Mouse (Mus musculus) liver, embryonic 13.5 days (tissue): ENCODE data around the gene Hnrnpl. TPM values are rescaled to one million over a fixed set of nuclear protein-coding genes. Genes with fewer than 3 reads are reported as not detected.
A peak's percentile ranks its signal among the peaks of the same experiment; 100 is the strongest.

Experiments
- ATAC-seq: fragments of 200-750 bp; cut with Nextera tagmentation; 2 replicates; pipeline ENCODE4 v1.8.0; 2017; ENCODE audit warnings: low read depth, mild to moderate bottlenecking, moderate number of reproducible peaks, moderate library complexity
- DNase-seq: peaks from one replicate; pipeline ENCODE4 v3.0.0; 2022
- H3K27ac ChIP-seq: fragments of 300-500 bp; sonication (generic); 2 replicates; pipeline ENCODE4 v1.5.1; 2015; ENCODE audit warnings: moderate library complexity, mild to moderate bottlenecking, inconsistent platforms
- H3K27me3 ChIP-seq: fragments of 300-500 bp; sonication (generic); 2 replicates; pipeline ENCODE4 v1.6.1; 2015; ENCODE audit warnings: mild to moderate bottlenecking, inconsistent platforms
- H3K36me3 ChIP-seq: fragments of 300-500 bp; sonication (generic); 2 replicates; pipeline ENCODE4 v1.6.1; 2015; ENCODE audit warnings: mild to moderate bottlenecking, inconsistent platforms
- H3K4me1 ChIP-seq: fragments of 300-500 bp; sonication (generic); replicated peaks from 2 replicates; pipeline ENCODE4 v1.6.1; 2015; ENCODE audit warnings: inconsistent platforms
- H3K4me2 ChIP-seq: fragments of 300-500 bp; sonication (generic); 2 replicates; pipeline ENCODE4 v1.6.1; 2015; ENCODE audit warnings: inconsistent platforms, mild to moderate bottlenecking, moderate library complexity
- H3K4me3 ChIP-seq: fragments of 300-500 bp; sonication (generic); replicated peaks from 2 replicates; pipeline ENCODE4 v1.5.1; 2015; ENCODE audit warnings: mild to moderate bottlenecking, inconsistent platforms
- H3K9ac ChIP-seq: fragments of 300-500 bp; sonication (generic); 2 replicates; pipeline ENCODE4 v1.6.1; 2015; ENCODE audit warnings: mild to moderate bottlenecking, inconsistent platforms
- H3K9me3 ChIP-seq: fragments of 300-500 bp; sonication (generic); replicated peaks from 2 replicates; pipeline ENCODE4 v1.6.1; 2016; ENCODE audit warnings: inconsistent platforms
- WGBS: fragments of 180-500 bp; shearing (Covaris S2); methylation state at CpG from one replicate; pipeline ENCODE4 v1.1.7; 2015; ENCODE audit not compliant: insufficient replicate concordance; 5-methylcytosine and 5-hydroxymethylcytosine counted together
- polyA plus RNA-seq: library from polyadenylated mRNA; unstranded; fragments of >200 nt; fragmentation: Nextera tagmentation; extraction: Ambion mirVana; gene quantifications from 2 replicates; pipeline ENCODE4 v1.2.1, GENCODE M21; 2015

The Hnrnpl gene
- polyA plus RNA-seq, result 130 and 154 TPM in 2 replicates

- ATAC-seq, result peak; percentile 0; the same call in 1 of the 2 replicates
Measured at GRCm38 (mm10) chr7:28808221-28808941, at the start of gene Hnrnpl. Gene Hnrnpl (plus strand): TSS chr7:28808541.

GRCm38 (mm10) chr7:28758623-28759022, 49.7 kb upstream of the Hnrnpl start:
- no peaks in the 10 kb centered on the region for H3K9me3 ChIP-seq
- peaks cover 6% of the 10 kb centered on the region for H3K4me1 ChIP-seq
- H3K4me3 ChIP-seq, result no peak overlapping the region
- 81% methylated on average over 13 of the region's 13 CpGs for WGBS
- H3K9ac ChIP-seq, result no peak overlapping the region
- peaks cover 54% of the 10 kb centered on the region for H3K36me3 ChIP-seq
- H3K27ac ChIP-seq, result no peak overlapping the region
- DNase-seq (no peak), ATAC-seq (no peak)
- H3K27me3 ChIP-seq, result peaks cover 25% of the 10 kb centered on the region
- no peak overlapping the region for H3K4me2 ChIP-seq

More at GRCm38 (mm10) chr7:28808221-28808941, at the start of gene Hnrnpl:
- H3K9ac ChIP-seq, result peak within 1 kb of the TSS; percentile 93
- peak within 1 kb of the TSS; percentile 95 for H3K4me2 ChIP-seq
- peak within 1 kb of the TSS; percentile 99 for H3K27ac ChIP-seq
- WGBS, result 2% methylated on average over 35 of the region's 35 CpGs
- H3K36me3 ChIP-seq, result peaks cover 18% of the 10 kb centered on the region
- no peaks in the 10 kb centered on the region for H3K27me3 ChIP-seq
- DNase-seq, result peak; percentile 36
- no peaks in the 10 kb centered on the region for H3K9me3 ChIP-seq
- H3K4me3 ChIP-seq, result peak within 1 kb of the TSS; percentile 84
- H3K4me1 ChIP-seq, result peaks cover 47% of the 10 kb centered on the region

GRCm38 (mm10) chr7:28761907-28762306, 46.4 kb upstream of the Hnrnpl start:
- Histone ChIP-seq H3K4me2 (no peak overlapping the region), H3K9me3 (no peaks in the 10 kb centered on the region), H3K9ac (no peak overlapping the region), H3K27me3 (peaks cover 8% of the 10 kb centered on the region), H3K27ac (no peak overlapping the region), H3K36me3 (peaks cover 49% of the 10 kb centered on the region), H3K4me1 (peaks cover 15% of the 10 kb centered on the region), H3K4me3 (no peak overlapping the region)
- DNase-seq (no peak), ATAC-seq (no peak)
- 85% methylated on average over 9 of the region's 9 CpGs for WGBS

GRCm38 (mm10) chr7:28765211-28765610, 43.1 kb upstream of the Hnrnpl start:
- H3K4me3 ChIP-seq, result peak overlapping the region; percentile 78
- H3K9ac ChIP-seq, result peak overlapping the region; percentile 80
- H3K9me3 ChIP-seq, result no peaks in the 10 kb centered on the region
- peaks cover 31% of the 10 kb centered on the region for H3K36me3 ChIP-seq
- 49% methylated on average over 6 of the region's 6 CpGs for WGBS
- ATAC-seq (no peak), DNase-seq (no peak)
- no peak overlapping the region for H3K27ac ChIP-seq
- no peaks in the 10 kb centered on the region for H3K27me3 ChIP-seq
- peaks cover 48% of the 10 kb centered on the region for H3K4me1 ChIP-seq
- peak overlapping the region; percentile 74 for H3K4me2 ChIP-seq

GRCm38 (mm10) chr7:28766173-28766879, 42.0 kb upstream of the Hnrnpl start, which contains the start of gene Sirt2:
Gene Sirt2 (plus strand): TSS chr7:28766735.
- Histone ChIP-seq H3K36me3 (peaks cover 20% of the 10 kb centered on the region), H3K4me3 (peak within 1 kb of the TSS; percentile 78), H3K9me3 (no peaks in the 10 kb centered on the region), H3K4me2 (peak within 1 kb of the TSS; percentile 74), H3K9ac (peak within 1 kb of the TSS; percentile 80), H3K4me1 (peaks cover 59% of the 10 kb centered on the region), H3K27ac (0 out of 2 replicates have a peak within 1 kb of the TSS, but pooled peaks have one; percentile 13), H3K27me3 (no peaks in the 10 kb centered on the region)
- under 1% methylated on average over 45 of the region's 45 CpGs for WGBS
- peak; percentile 95 for ATAC-seq
- peak; percentile 98 for DNase-seq

GRCm38 (mm10) chr7:28766910-28767309, 41.4 kb upstream of the Hnrnpl start:
- ATAC-seq, result no peak
- no peak for DNase-seq
- H3K27me3 ChIP-seq, result no peaks in the 10 kb centered on the region
- peak overlapping the region; percentile 74 for H3K4me2 ChIP-seq
- H3K9me3 ChIP-seq, result no peaks in the 10 kb centered on the region
- H3K4me1 ChIP-seq, result peaks cover 60% of the 10 kb centered on the region
- peak overlapping the region; percentile 75 for H3K9ac ChIP-seq
- no peak overlapping the region for H3K27ac ChIP-seq
- H3K4me3 ChIP-seq, result peak overlapping the region; percentile 78
- H3K36me3 ChIP-seq, result peaks cover 14% of the 10 kb centered on the region
- WGBS, result 7% methylated on average over 14 of the region's 14 CpGs

GRCm38 (mm10) chr7:28767462-28767965, 40.8 kb upstream of the Hnrnpl start, which contains the start of gene Nfkbib:
Gene Nfkbib (minus strand): TSS chr7:28767512.
- no peak within 1 kb of the TSS for H3K27ac ChIP-seq
- DNase-seq (no peak), ATAC-seq (no peak)
- H3K4me1 ChIP-seq, result peaks cover 60% of the 10 kb centered on the region
- H3K9me3 ChIP-seq, result no peaks in the 10 kb centered on the region
- no peaks in the 10 kb centered on the region for H3K27me3 ChIP-seq
- peak within 1 kb of the TSS; percentile 78 for H3K4me3 ChIP-seq
- WGBS, result 72% methylated on average over 7 of the region's 7 CpGs
- peaks cover 8% of the 10 kb centered on the region for H3K36me3 ChIP-seq
- H3K9ac ChIP-seq, result peak within 1 kb of the TSS; percentile 80
- peak within 1 kb of the TSS; percentile 74 for H3K4me2 ChIP-seq

- DNase-seq (no peak), ATAC-seq (no peak)
- H3K36me3 ChIP-seq, result no peaks in the 10 kb centered on the region
- peak overlapping the region; percentile 44 for H3K27ac ChIP-seq
- H3K4me1 ChIP-seq, result peaks cover 60% of the 10 kb centered on the region
- H3K4me3 ChIP-seq, result no peak overlapping the region
- H3K27me3 ChIP-seq, result no peaks in the 10 kb centered on the region
- H3K4me2 ChIP-seq, result no peak overlapping the region
- no peaks in the 10 kb centered on the region for H3K9me3 ChIP-seq
- 46% methylated on average over 9 of the region's 9 CpGs for WGBS
- H3K9ac ChIP-seq, result 0 out of 2 replicates have a peak overlapping the region, but pooled peaks have one; percentile 26
Measured at GRCm38 (mm10) chr7:28769414-28769958, 38.9 kb upstream of the Hnrnpl start.

- Histone ChIP-seq H3K9ac (peak overlapping the region; percentile 26; the same call in 1 of the 2 replicates), H3K27ac (peak overlapping the region; percentile 23; the same call in 1 of the 2 replicates), H3K9me3 (no peaks in the 10 kb centered on the region), H3K4me2 (0 out of 2 replicates have a peak overlapping the region, but pooled peaks have one; percentile 14), H3K4me3 (no peak overlapping the region), H3K27me3 (no peaks in the 10 kb centered on the region), H3K36me3 (no peaks in the 10 kb centered on the region), H3K4me1 (peaks cover 52% of the 10 kb centered on the region)
- peak; percentile 45 for DNase-seq
- peak; percentile 19; the same call in 1 of the 2 replicates for ATAC-seq
- WGBS, result 23% methylated on average over 3 of the region's 3 CpGs
Measured at GRCm38 (mm10) chr7:28770309-28770708, 38.0 kb upstream of the Hnrnpl start.

- no peak for DNase-seq
- H3K4me3 ChIP-seq, result no peak overlapping the region
- H3K4me1 ChIP-seq, result peaks cover 45% of the 10 kb centered on the region
- H3K27me3 ChIP-seq, result no peaks in the 10 kb centered on the region
- H3K27ac ChIP-seq, result no peak overlapping the region
- H3K4me2 ChIP-seq, result no peak overlapping the region
- no peak overlapping the region for H3K9ac ChIP-seq
- 82% methylated on average over 11 of the region's 11 CpGs for WGBS
- H3K9me3 ChIP-seq, result no peaks in the 10 kb centered on the region
- H3K36me3 ChIP-seq, result peaks cover 3% of the 10 kb centered on the region; the same call in 1 of the 2 replicates
- no peak for ATAC-seq
Measured at GRCm38 (mm10) chr7:28771867-28772266, 36.5 kb upstream of the Hnrnpl start.

- Histone ChIP-seq H3K4me1 (peaks cover 32% of the 10 kb centered on the region), H3K27ac (no peak overlapping the region), H3K27me3 (no peaks in the 10 kb centered on the region), H3K4me3 (no peak overlapping the region), H3K9ac (no peak overlapping the region), H3K4me2 (no peak overlapping the region), H3K9me3 (no peaks in the 10 kb centered on the region), H3K36me3 (peaks cover 7% of the 10 kb centered on the region; the same call in 1 of the 2 replicates)
- DNase-seq (no peak), ATAC-seq (no peak)
- WGBS, result 74% methylated on average over 3 of the region's 3 CpGs
Measured at GRCm38 (mm10) chr7:28773163-28773562, 35.2 kb upstream of the Hnrnpl start.
